Mouse (Mus musculus) midbrain, embryonic 15.5 days (tissue): ENCODE data around the gene Washc4. TPM values are rescaled to one million over a fixed set of nuclear protein-coding genes. Genes with fewer than 3 reads are reported as not detected.
A peak's percentile ranks its signal among the peaks of the same experiment; 100 is the strongest.

ENCODE experiments used
- ATAC-seq: fragments of 200-750 bp; cut with Nextera tagmentation; replicated peaks from 2 replicates; pipeline ENCODE4 v1.8.0; 2017; ENCODE audit warnings: moderate TSS enrichment
- H3K27ac ChIP-seq: fragments of 300-500 bp; sonication (generic); 2 replicates; pipeline ENCODE4 v1.5.1; 2015; ENCODE audit warnings: mild to moderate bottlenecking, inconsistent platforms
- H3K27me3 ChIP-seq: fragments of 300-500 bp; sonication (generic); replicated peaks from 2 replicates; pipeline ENCODE4 v1.6.1; 2015; ENCODE audit warnings: inconsistent platforms
- H3K36me3 ChIP-seq: fragments of 300-500 bp; sonication (generic); replicated peaks from 2 replicates; pipeline ENCODE4 v1.6.1; 2015; ENCODE audit warnings: inconsistent platforms
- H3K4me1 ChIP-seq: fragments of 300-500 bp; sonication (generic); 2 replicates; pipeline ENCODE4 v1.6.1; 2015; ENCODE audit warnings: inconsistent platforms
- H3K4me2 ChIP-seq: fragments of 300-500 bp; sonication (generic); 2 replicates; pipeline ENCODE4 v1.6.1; 2015; ENCODE audit warnings: inconsistent platforms, mild to moderate bottlenecking, moderate library complexity
- H3K4me3 ChIP-seq: fragments of 300-500 bp; sonication (generic); 2 replicates; pipeline ENCODE4 v1.5.1; 2015; ENCODE audit warnings: mild to moderate bottlenecking, inconsistent platforms
- H3K9ac ChIP-seq: fragments of 300-500 bp; sonication (generic); 2 replicates; pipeline ENCODE4 v1.6.1; 2015; ENCODE audit warnings: mild to moderate bottlenecking, inconsistent platforms
- H3K9me3 ChIP-seq: fragments of 300-500 bp; sonication (generic); 2 replicates; pipeline ENCODE4 v1.6.1; 2016; ENCODE audit warnings: inconsistent platforms
- WGBS: fragments of 180-500 bp; shearing (Covaris S2); methylation state at CpG from one replicate; pipeline ENCODE4 v1.1.7; 2015; ENCODE audit warnings: mixed read lengths; 5-methylcytosine and 5-hydroxymethylcytosine counted together
- polyA plus RNA-seq: library from polyadenylated mRNA; unstranded; fragments of >200 nt; fragmentation: Nextera tagmentation; extraction: Ambion mirVana; gene quantifications from 2 replicates; pipeline ENCODE4 v1.2.1, GENCODE M21; 2015

Gene Washc4
- polyA plus RNA-seq, 1 experiment from 2014 or later, result 30.1 TPM

GRCm38 (mm10) chr10:83628241-83628640 lies 84.7 kb downstream of the Washc4 start:
- Histone ChIP-seq H3K27me3 (no peaks in the 10 kb centered on the region), H3K36me3 (peaks cover 9% of the 10 kb centered on the region; the same call in 1 of the 2 replicates), H3K4me1 (no peaks in the 10 kb centered on the region; the same call in 1 of the 2 replicates), H3K9me3 (no peaks in the 10 kb centered on the region), H3K9ac (no peak overlapping the region), H3K4me2 (no peak overlapping the region), H3K27ac (no peak overlapping the region), H3K4me3 (no peak overlapping the region)
- ATAC-seq, result no peak
- 88% methylated on average over 4 of the region's 4 CpGs for WGBS

GRCm38 (mm10) chr10:83629190-83629781 lies 85.7 kb downstream of the Washc4 start:
- Histone ChIP-seq H3K36me3 (peaks cover 9% of the 10 kb centered on the region; the same call in 1 of the 2 replicates), H3K4me3 (no peak overlapping the region), H3K9ac (no peak overlapping the region), H3K4me2 (no peak overlapping the region), H3K9me3 (no peaks in the 10 kb centered on the region), H3K4me1 (peaks cover 2% of the 10 kb centered on the region; the same call in 1 of the 2 replicates), H3K27me3 (no peaks in the 10 kb centered on the region), H3K27ac (no peak overlapping the region)
- 82% methylated on average over 12 of the region's 12 CpGs for WGBS
- ATAC-seq, result no peak

GRCm38 (mm10) chr10:83629878-83630277 lies 86.3 kb downstream of the Washc4 start:
- Histone ChIP-seq H3K27me3 (no peaks in the 10 kb centered on the region), H3K4me3 (no peak overlapping the region), H3K4me2 (no peak overlapping the region), H3K9ac (no peak overlapping the region), H3K9me3 (no peaks in the 10 kb centered on the region), H3K4me1 (peaks cover 8% of the 10 kb centered on the region), H3K27ac (no peak overlapping the region), H3K36me3 (peaks cover 9% of the 10 kb centered on the region; the same call in 1 of the 2 replicates)
- ATAC-seq, result no peak
- 93% methylated on average over 5 of the region's 5 CpGs for WGBS

DNA sequence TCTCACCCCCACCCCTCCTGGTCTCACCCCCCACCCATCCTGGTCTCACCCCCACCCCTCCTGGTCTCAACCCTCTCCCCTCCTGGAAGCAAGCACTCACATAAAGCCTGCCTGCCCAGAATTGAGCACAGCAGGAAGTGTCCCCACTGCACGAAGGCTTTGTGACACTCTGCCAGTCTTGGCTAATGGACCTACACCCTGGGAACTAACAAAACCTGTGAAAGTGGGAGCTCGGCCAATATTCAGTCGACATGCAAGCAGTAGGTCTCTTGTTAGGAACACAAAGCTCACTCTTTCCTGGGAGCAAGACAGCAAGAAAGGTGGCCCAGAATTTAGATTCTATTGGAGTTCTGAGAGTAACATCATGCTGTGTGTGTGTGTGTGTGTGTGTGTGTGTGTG lies 87.3 kb downstream of the Washc4 start:
- Histone ChIP-seq H3K4me1 (peaks cover 10% of the 10 kb centered on the region), H3K27ac (peak overlapping the region; percentile 25; the same call in 1 of the 2 replicates), H3K36me3 (peaks cover 9% of the 10 kb centered on the region; the same call in 1 of the 2 replicates), H3K27me3 (no peaks in the 10 kb centered on the region), H3K9me3 (no peaks in the 10 kb centered on the region), H3K4me3 (no peak overlapping the region), H3K4me2 (no peak overlapping the region), H3K9ac (no peak overlapping the region)
- ATAC-seq, result no peak; the same call in 1 of the 2 replicates
- 48% methylated on average over 3 of the region's 3 CpGs for WGBS

DNA sequence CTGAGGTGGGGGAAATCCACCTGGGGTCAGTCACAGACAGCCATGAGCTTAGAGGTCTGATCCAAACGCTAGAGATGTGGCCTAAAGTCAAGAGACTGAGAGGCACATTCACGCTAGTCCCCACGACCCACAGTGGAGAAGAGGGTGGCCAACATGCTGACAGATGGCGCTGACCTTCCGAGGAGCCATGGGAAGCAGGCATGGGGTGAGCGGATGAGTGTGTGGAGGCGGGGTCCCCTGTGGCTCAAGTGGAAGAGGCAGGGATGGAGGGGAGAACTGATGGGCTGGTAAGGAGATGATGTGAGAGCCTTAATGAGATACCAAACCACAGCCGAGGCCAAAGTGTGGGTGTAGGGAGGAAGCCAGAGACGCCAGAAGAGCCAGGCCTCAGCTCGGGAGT lies 88.2 kb downstream of the Washc4 start:
- no peaks in the 10 kb centered on the region for H3K9me3 ChIP-seq
- WGBS, result 88% methylated on average over 10 of the region's 10 CpGs
- no peaks in the 10 kb centered on the region for H3K27me3 ChIP-seq
- H3K4me2 ChIP-seq, result no peak overlapping the region
- no peak overlapping the region for H3K9ac ChIP-seq
- no peak overlapping the region for H3K4me3 ChIP-seq
- no peak for ATAC-seq
- no peak overlapping the region for H3K27ac ChIP-seq
- H3K36me3 ChIP-seq, result peaks cover 5% of the 10 kb centered on the region; the same call in 1 of the 2 replicates
- H3K4me1 ChIP-seq, result peaks cover 10% of the 10 kb centered on the region

DNA sequence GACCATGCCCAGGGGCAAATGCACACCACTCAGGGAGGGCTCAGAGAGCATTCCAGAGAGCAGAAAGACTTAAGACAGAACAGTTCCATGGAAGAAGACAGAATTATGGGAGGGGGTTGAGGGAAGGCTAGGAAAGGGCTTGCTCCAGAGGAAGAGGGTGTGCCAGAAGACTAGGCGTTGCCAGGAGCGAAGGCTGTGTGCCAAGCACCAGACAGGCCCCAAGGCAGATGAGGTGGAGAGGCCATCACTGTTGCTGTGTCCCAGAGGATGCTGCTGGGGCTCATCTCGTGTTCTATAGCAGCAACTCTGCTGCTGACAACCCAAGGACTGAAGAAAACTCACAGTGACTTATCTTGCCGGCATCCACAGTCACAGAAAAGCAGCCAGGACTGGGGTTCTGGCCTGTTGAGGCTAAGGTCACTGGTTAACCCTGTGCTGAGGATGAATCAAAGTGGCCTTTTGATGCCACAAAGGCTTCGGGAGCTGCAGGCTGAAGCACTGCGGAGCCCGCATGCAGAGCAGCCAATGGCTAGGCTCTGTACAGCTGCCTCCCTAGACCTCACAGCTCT lies 89.3 kb downstream of the Washc4 start:
- H3K27me3 ChIP-seq, result no peaks in the 10 kb centered on the region
- ATAC-seq, result no peak
- 60% methylated on average over 7 of the region's 7 CpGs for WGBS
- H3K9ac ChIP-seq, result no peak overlapping the region
- H3K27ac ChIP-seq, result no peak overlapping the region
- peaks cover 10% of the 10 kb centered on the region for H3K4me1 ChIP-seq
- H3K9me3 ChIP-seq, result no peaks in the 10 kb centered on the region
- no peaks in the 10 kb centered on the region for H3K36me3 ChIP-seq
- H3K4me2 ChIP-seq, result no peak overlapping the region
- no peak overlapping the region for H3K4me3 ChIP-seq

GRCm38 (mm10) chr10:83634461-83634860 lies 90.9 kb downstream of the Washc4 start:
- 0 out of 2 replicates have a peak, but pooled peaks cover under 1% of the 10 kb centered on the region for H3K36me3 ChIP-seq
- no peak overlapping the region for H3K4me2 ChIP-seq
- no peak overlapping the region for H3K4me3 ChIP-seq
- H3K27me3 ChIP-seq, result no peaks in the 10 kb centered on the region
- H3K9me3 ChIP-seq, result no peaks in the 10 kb centered on the region
- H3K4me1 ChIP-seq, result peaks cover 10% of the 10 kb centered on the region
- H3K27ac ChIP-seq, result peak overlapping the region; percentile 32; the same call in 1 of the 2 replicates
- ATAC-seq, result peak; percentile 69
- WGBS, result 28% methylated on average over 5 of the region's 5 CpGs
- H3K9ac ChIP-seq, result no peak overlapping the region

DNA sequence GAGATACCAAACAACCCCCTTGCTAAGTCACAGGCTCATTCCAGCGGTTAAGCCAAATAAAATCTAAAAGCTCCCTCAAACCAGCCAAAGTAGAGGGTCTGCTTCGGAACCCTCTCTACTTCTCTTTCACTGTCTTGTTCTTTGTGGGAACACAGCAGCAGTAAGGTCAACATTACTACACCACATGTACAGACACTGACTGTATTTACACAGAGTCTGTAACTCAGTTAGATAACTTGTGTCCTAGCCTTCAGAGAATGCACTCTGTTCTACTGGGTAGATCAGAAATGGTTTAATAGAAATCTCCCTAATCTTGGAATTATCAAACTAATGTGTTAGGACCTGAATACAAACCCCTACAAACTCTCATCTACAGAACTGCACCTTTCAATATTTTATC lies 92.6 kb downstream of the Washc4 start:
- H3K4me2 ChIP-seq, result no peak overlapping the region
- 93% methylated on average over 2 of the region's 2 CpGs for WGBS
- H3K9ac ChIP-seq, result no peak overlapping the region

DNA sequence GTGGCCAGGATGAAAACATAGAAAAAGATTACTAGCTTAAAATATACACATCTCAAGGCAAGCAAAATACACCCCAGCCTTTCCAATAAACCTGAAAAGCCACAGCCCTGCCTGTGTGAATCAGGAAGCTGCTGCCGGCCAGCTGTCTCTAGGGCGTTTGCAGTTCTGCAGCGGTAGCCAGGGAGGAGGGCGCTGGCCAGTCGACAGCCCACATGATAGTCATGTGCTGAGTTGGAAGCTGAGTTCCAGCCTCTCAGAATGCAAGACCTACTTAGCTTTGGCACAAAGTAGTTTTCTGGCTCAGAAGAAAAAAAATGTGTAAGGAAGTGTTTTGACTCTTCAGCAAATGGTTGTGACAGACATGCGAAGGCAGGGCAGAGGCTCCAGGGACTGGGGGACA lies 93.7 kb downstream of the Washc4 start:
- Histone ChIP-seq H3K9me3 (no peaks in the 10 kb centered on the region), H3K27me3 (no peaks in the 10 kb centered on the region), H3K4me3 (no peak overlapping the region), H3K4me2 (no peak overlapping the region), H3K9ac (no peak overlapping the region), H3K36me3 (0 out of 2 replicates have a peak, but pooled peaks cover 4% of the 10 kb centered on the region), H3K27ac (no peak overlapping the region), H3K4me1 (peaks cover 10% of the 10 kb centered on the region)
- ATAC-seq, result no peak
- 47% methylated on average over 6 of the region's 6 CpGs for WGBS

More for the DNA sequence above, 92.6 kb downstream of the Washc4 start:
- peaks cover 10% of the 10 kb centered on the region for H3K4me1 ChIP-seq
- H3K27me3 ChIP-seq, result no peaks in the 10 kb centered on the region
- H3K36me3 ChIP-seq, result 0 out of 2 replicates have a peak, but pooled peaks cover 4% of the 10 kb centered on the region
- no peak for ATAC-seq
- H3K27ac ChIP-seq, result no peak overlapping the region
- no peak overlapping the region for H3K4me3 ChIP-seq
- H3K9me3 ChIP-seq, result no peaks in the 10 kb centered on the region

- Histone ChIP-seq H3K4me2 (no peak overlapping the region), H3K4me3 (no peak overlapping the region), H3K9me3 (no peaks in the 10 kb centered on the region), H3K27me3 (no peaks in the 10 kb centered on the region), H3K27ac (no peak overlapping the region), H3K9ac (no peak overlapping the region), H3K4me1 (peaks cover 15% of the 10 kb centered on the region), H3K36me3 (0 out of 2 replicates have a peak, but pooled peaks cover 4% of the 10 kb centered on the region)
- WGBS, result 64% methylated on average over 10 of the region's 10 CpGs
- ATAC-seq, result no peak
Measured at GRCm38 (mm10) chr10:83639881-83640386, 96.4 kb downstream of the Washc4 start.

GRCm38 (mm10) chr10:83641641-83642040 lies 98.1 kb downstream of the Washc4 start:
- H3K4me1 ChIP-seq, result peaks cover 29% of the 10 kb centered on the region
- 85% methylated on average over 3 of the region's 3 CpGs for WGBS
- no peak overlapping the region for H3K27ac ChIP-seq
- no peak overlapping the region for H3K4me2 ChIP-seq
- H3K4me3 ChIP-seq, result no peak overlapping the region
- no peak for ATAC-seq
- no peaks in the 10 kb centered on the region for H3K27me3 ChIP-seq
- H3K36me3 ChIP-seq, result 0 out of 2 replicates have a peak, but pooled peaks cover 4% of the 10 kb centered on the region
- no peak overlapping the region for H3K9ac ChIP-seq
- no peaks in the 10 kb centered on the region for H3K9me3 ChIP-seq

DNA sequence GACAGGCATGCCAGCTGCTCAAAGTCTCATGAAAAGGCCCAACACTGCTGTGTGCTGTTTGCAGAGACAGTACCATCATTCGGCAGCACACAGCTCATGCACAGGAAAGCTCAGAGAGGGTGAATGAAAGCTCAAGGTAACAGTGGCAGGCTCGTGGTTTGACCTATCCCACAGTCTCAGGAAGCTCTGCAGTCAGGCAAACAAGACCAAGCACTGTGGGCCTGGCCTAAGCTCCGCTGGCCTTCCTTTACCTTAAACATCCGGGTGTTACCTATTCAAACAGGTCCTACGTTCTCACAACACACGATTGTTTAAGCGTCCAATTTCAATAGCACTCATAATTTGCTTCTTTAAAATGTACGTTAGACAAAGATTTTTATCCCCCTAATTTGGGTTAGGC lies 100.6 kb downstream of the Washc4 start:
- no peaks in the 10 kb centered on the region for H3K27me3 ChIP-seq
- H3K27ac ChIP-seq, result no peak overlapping the region
- no peak overlapping the region for H3K4me2 ChIP-seq
- WGBS, result 78% methylated on average over 8 of the region's 8 CpGs
- H3K9ac ChIP-seq, result no peak overlapping the region
- no peak for ATAC-seq
- no peaks in the 10 kb centered on the region for H3K9me3 ChIP-seq
- peaks cover 45% of the 10 kb centered on the region for H3K4me1 ChIP-seq
- H3K36me3 ChIP-seq, result 0 out of 2 replicates have a peak, but pooled peaks cover 4% of the 10 kb centered on the region
- H3K4me3 ChIP-seq, result no peak overlapping the region
